Mouse (Mus musculus) embryonic facial prominence, embryonic 14.5 days (tissue): Measurements from ENCODE around the gene Cox17. TPM values are rescaled to one million over a fixed set of nuclear protein-coding genes. Genes with fewer than 3 reads are reported as not detected.

Experiments used
- ATAC-seq: fragments of 200-750 bp; cut with Nextera tagmentation; 2 replicates; pipeline ENCODE4 v1.8.0; 2017; ENCODE audit warnings: low read depth, moderate number of reproducible peaks, moderate TSS enrichment
- DNase-seq: peaks from one replicate; pipeline ENCODE4 v3.0.0-alpha.2; 2015; ENCODE audit warnings: low spot score
- H3K27ac ChIP-seq: fragments of 300-500 bp; sonication (generic); replicated peaks from 2 replicates; pipeline ENCODE4 v1.5.1; 2014; ENCODE audit warnings: low read depth, mild to moderate bottlenecking, low read length, moderate library complexity
- H3K27me3 ChIP-seq: fragments of 300-500 bp; sonication (generic); replicated peaks from 2 replicates; pipeline ENCODE4 v1.6.1; 2014; ENCODE audit warnings: low read length; ENCODE audit not compliant: control insufficient read depth, insufficient read depth
- H3K36me3 ChIP-seq: fragments of 300-500 bp; sonication (generic); 2 replicates; pipeline ENCODE4 v1.6.1; 2014; ENCODE audit warnings: low read length, mixed read lengths; ENCODE audit not compliant: control insufficient read depth, insufficient read depth
- H3K4me1 ChIP-seq: fragments of 300-500 bp; sonication (generic); 2 replicates; pipeline ENCODE4 v1.6.1; 2014; ENCODE audit warnings: antibody characterized with exemption, low read length; ENCODE audit not compliant: control insufficient read depth, insufficient read depth
- H3K4me2 ChIP-seq: fragments of 300-500 bp; sonication (generic); 2 replicates; pipeline ENCODE4 v1.6.1; 2014; ENCODE audit warnings: low read depth, mild to moderate bottlenecking, low read length, moderate library complexity, mixed read lengths
- H3K4me3 ChIP-seq: fragments of 300-500 bp; sonication (generic); 2 replicates; pipeline ENCODE4 v1.5.1; 2014; ENCODE audit warnings: low read depth, mild to moderate bottlenecking, low read length
- H3K9ac ChIP-seq: fragments of 300-500 bp; sonication (generic); 2 replicates; pipeline ENCODE4 v1.6.1; 2014; ENCODE audit warnings: low read depth, mild to moderate bottlenecking, low read length, moderate library complexity, mixed read lengths
- H3K9me3 ChIP-seq: fragments of 300-500 bp; sonication (generic); 2 replicates; pipeline ENCODE4 v1.6.1; 2016; ENCODE audit warnings: low read length; ENCODE audit not compliant: control insufficient read depth
- WGBS: fragments of 180-500 bp; shearing (Covaris S2); extraction: QIAGEN DNeasy Blood & Tissue Kit; methylation state at CpG from one replicate; pipeline ENCODE4 v1.1.7; 2014; 5-methylcytosine and 5-hydroxymethylcytosine counted together
- polyA plus RNA-seq: library from polyadenylated mRNA; unstranded; fragments of >200 nt; fragmentation: Nextera tagmentation; extraction: Ambion mirVana; gene quantifications from 2 replicates; pipeline ENCODE4 v1.2.1, GENCODE M21; 2014

Cox17 gene
- polyA plus RNA-seq, 1 experiment from 2014 or later: 168 TPM

GRCm38 (mm10) chr16:38362493-38363255, 15.9 kb downstream of the Cox17 start:
- Histone ChIP-seq H3K27me3 (no peaks in the 10 kb centered on the region), H3K4me2 (peak overlapping the region; percentile 28), H3K36me3 (no peaks in the 10 kb centered on the region), H3K9ac (no peak overlapping the region), H3K4me3 (no peak overlapping the region), H3K4me1 (no peaks in the 10 kb centered on the region), H3K9me3 (no peaks in the 10 kb centered on the region), H3K27ac (peak overlapping the region; percentile 34; the same call in 1 of the 2 replicates)
- ATAC-seq (no peak), DNase-seq (no peak)
- WGBS: 69% methylated on average over 20 of the region's 20 CpGs

GRCm38 (mm10) chr16:38363256-38363595, 16.4 kb downstream of the Cox17 start:
- Histone ChIP-seq H3K9ac (no peak overlapping the region), H3K27ac (no peak overlapping the region), H3K36me3 (no peaks in the 10 kb centered on the region), H3K4me1 (no peaks in the 10 kb centered on the region), H3K27me3 (no peaks in the 10 kb centered on the region), H3K9me3 (no peaks in the 10 kb centered on the region), H3K4me2 (no peak overlapping the region), H3K4me3 (no peak overlapping the region)
- DNase-seq: no peak
- ATAC-seq: no peak
- 86% methylated on average over 3 of the region's 3 CpGs for WGBS

GRCm38 (mm10) chr16:38363657-38364056, 16.9 kb downstream of the Cox17 start:
- 84% methylated on average over 7 of the region's 7 CpGs for WGBS
- Histone ChIP-seq H3K27ac (no peak overlapping the region), H3K4me1 (no peaks in the 10 kb centered on the region), H3K4me3 (no peak overlapping the region), H3K27me3 (no peaks in the 10 kb centered on the region), H3K9me3 (no peaks in the 10 kb centered on the region), H3K9ac (no peak overlapping the region), H3K4me2 (0 out of 2 replicates have a peak overlapping the region, but pooled peaks have one; percentile 15), H3K36me3 (no peaks in the 10 kb centered on the region)
- ATAC-seq (no peak), DNase-seq (no peak)

- WGBS: 89% methylated on average over 10 of the region's 10 CpGs
- H3K4me1 ChIP-seq: no peaks in the 10 kb centered on the region
- H3K27me3 ChIP-seq: no peaks in the 10 kb centered on the region
- no peak for ATAC-seq
- no peak overlapping the region for H3K27ac ChIP-seq
- H3K9me3 ChIP-seq: no peaks in the 10 kb centered on the region
- DNase-seq: no peak
- H3K9ac ChIP-seq: no peak overlapping the region
- H3K4me3 ChIP-seq: no peak overlapping the region
- H3K4me2 ChIP-seq: no peak overlapping the region
- H3K36me3 ChIP-seq: no peaks in the 10 kb centered on the region
Measured at GRCm38 (mm10) chr16:38365390-38365789, 18.6 kb downstream of the Cox17 start.

- H3K27ac ChIP-seq: no peak overlapping the region
- H3K9me3 ChIP-seq: no peaks in the 10 kb centered on the region
- no peak overlapping the region for H3K4me2 ChIP-seq
- no peaks in the 10 kb centered on the region for H3K27me3 ChIP-seq
- no peak for ATAC-seq
- no peak for DNase-seq
- H3K4me1 ChIP-seq: no peaks in the 10 kb centered on the region
- H3K36me3 ChIP-seq: no peaks in the 10 kb centered on the region
- 80% methylated on average over 4 of the region's 4 CpGs for WGBS
- no peak overlapping the region for H3K9ac ChIP-seq
- no peak overlapping the region for H3K4me3 ChIP-seq
Measured at GRCm38 (mm10) chr16:38366231-38366630, 19.4 kb downstream of the Cox17 start.

GRCm38 (mm10) chr16:38368336-38368735, 21.5 kb downstream of the Cox17 start:
- 57% methylated on average over 10 of the region's 10 CpGs for WGBS

GRCm38 (mm10) chr16:38369000-38369399, 22.2 kb downstream of the Cox17 start:
- Histone ChIP-seq H3K27ac (no peak overlapping the region), H3K4me1 (no peaks in the 10 kb centered on the region), H3K9ac (no peak overlapping the region), H3K9me3 (no peaks in the 10 kb centered on the region), H3K36me3 (no peaks in the 10 kb centered on the region), H3K27me3 (no peaks in the 10 kb centered on the region), H3K4me2 (no peak overlapping the region), H3K4me3 (no peak overlapping the region)
- 78% methylated on average over 7 of the region's 7 CpGs for WGBS
- no peak for ATAC-seq
- DNase-seq: no peak

More at GRCm38 (mm10) chr16:38368336-38368735, 21.5 kb downstream of the Cox17 start:
- ATAC-seq (peak; percentile 19; the same call in 1 of the 2 replicates), DNase-seq (no peak)
- no peak overlapping the region for H3K4me3 ChIP-seq
- H3K9me3 ChIP-seq: no peaks in the 10 kb centered on the region
- no peak overlapping the region for H3K9ac ChIP-seq
- H3K36me3 ChIP-seq: no peaks in the 10 kb centered on the region
- H3K27ac ChIP-seq: no peak overlapping the region
- no peak overlapping the region for H3K4me2 ChIP-seq
- no peaks in the 10 kb centered on the region for H3K4me1 ChIP-seq
- H3K27me3 ChIP-seq: no peaks in the 10 kb centered on the region

- H3K9ac ChIP-seq: no peak overlapping the region
- H3K4me2 ChIP-seq: no peak overlapping the region
- WGBS: 88% methylated on average over 8 of the region's 8 CpGs
- DNase-seq (no peak), ATAC-seq (no peak)
- H3K9me3 ChIP-seq: no peaks in the 10 kb centered on the region
- no peaks in the 10 kb centered on the region for H3K4me1 ChIP-seq
- H3K36me3 ChIP-seq: no peaks in the 10 kb centered on the region
- no peak overlapping the region for H3K4me3 ChIP-seq
- H3K27ac ChIP-seq: no peak overlapping the region
- no peaks in the 10 kb centered on the region for H3K27me3 ChIP-seq
Measured at GRCm38 (mm10) chr16:38369431-38369830, 22.6 kb downstream of the Cox17 start.

GRCm38 (mm10) chr16:38369992-38370484, 23.2 kb downstream of the Cox17 start:
- no peak overlapping the region for H3K4me3 ChIP-seq
- H3K9ac ChIP-seq: no peak overlapping the region
- no peaks in the 10 kb centered on the region; the same call in 1 of the 2 replicates for H3K4me1 ChIP-seq
- H3K27me3 ChIP-seq: no peaks in the 10 kb centered on the region
- 70% methylated on average over 4 of the region's 4 CpGs for WGBS
- DNase-seq: no peak
- no peak overlapping the region for H3K4me2 ChIP-seq
- no peaks in the 10 kb centered on the region for H3K9me3 ChIP-seq
- no peaks in the 10 kb centered on the region for H3K36me3 ChIP-seq
- ATAC-seq: no peak
- H3K27ac ChIP-seq: no peak overlapping the region
